Mouse (Mus musculus) heart, postnatal 0 days (tissue): ENCODE measurements at regions not wholly inside any gene's neighbourhood (a gene's known extent, or its start where the extent isn't known, plus 50 kb on each side); places are given as distances from the start of the nearest gene placed in this dataset.

ENCODE experiments used
- ATAC-seq: fragments of 200-750 bp; cut with Nextera tagmentation; 2 replicates; pipeline ENCODE4 v1.8.0; 2017; ENCODE audit warnings: low read depth, moderate number of reproducible peaks, moderate library complexity; ENCODE audit not compliant: insufficient read depth
- DNase-seq: peaks from one replicate; pipeline ENCODE4 v3.0.0-alpha.2; 2016; ENCODE audit warnings: low spot score
- H3K27ac ChIP-seq: fragments of 300-500 bp; sonication (generic); 2 replicates; pipeline ENCODE4 v1.5.1; 2014; ENCODE audit warnings: low read depth, mild to moderate bottlenecking
- H3K27me3 ChIP-seq: fragments of 300-500 bp; sonication (generic); 2 replicates; pipeline ENCODE4 v1.6.1; 2014; ENCODE audit warnings: low read length, mixed read lengths; ENCODE audit not compliant: control insufficient read depth, insufficient read depth
- H3K36me3 ChIP-seq: fragments of 300-500 bp; sonication (generic); replicated peaks from 2 replicates; pipeline ENCODE4 v1.6.1; 2014; ENCODE audit warnings: low read length, mixed read lengths; ENCODE audit not compliant: control insufficient read depth, insufficient read depth
- H3K4me1 ChIP-seq: fragments of 300-500 bp; sonication (generic); 2 replicates; pipeline ENCODE4 v1.6.1; 2014; ENCODE audit warnings: antibody characterized with exemption; ENCODE audit not compliant: control insufficient read depth, insufficient read depth
- H3K4me2 ChIP-seq: fragments of 300-500 bp; sonication (generic); 2 replicates; pipeline ENCODE4 v1.6.1; 2014; ENCODE audit warnings: low read depth, mild to moderate bottlenecking, low read length, moderate library complexity
- H3K4me3 ChIP-seq: fragments of 300-500 bp; sonication (generic); 2 replicates; pipeline ENCODE4 v1.5.1; 2014; ENCODE audit warnings: low read depth, low read length
- H3K9ac ChIP-seq: fragments of 300-500 bp; sonication (generic); replicated peaks from 2 replicates; pipeline ENCODE4 v1.6.1; 2014; ENCODE audit warnings: low read depth, low read length, mixed read lengths
- H3K9me3 ChIP-seq: fragments of 300-500 bp; sonication (generic); replicated peaks from 2 replicates; pipeline ENCODE4 v1.6.1; 2016; ENCODE audit warnings: low read length; ENCODE audit not compliant: control insufficient read depth
- CTCF ChIP-seq: IDR thresholded peaks from 2 replicates; pipeline ENCODE4 v1.5.1; 2016; ENCODE audit warnings: antibody characterized with exemption, control low read depth, low read depth
- EP300 ChIP-seq: IDR thresholded peaks from 2 replicates; pipeline ENCODE4 v1.6.1; 2016; ENCODE audit warnings: antibody characterized with exemption, low read depth
- WGBS: fragments of 180-500 bp; shearing (Covaris S2); extraction: QIAGEN DNeasy Blood & Tissue Kit; methylation state at CpG from one replicate; pipeline ENCODE4 v1.1.7; 2014; 5-methylcytosine and 5-hydroxymethylcytosine counted together

DNA sequence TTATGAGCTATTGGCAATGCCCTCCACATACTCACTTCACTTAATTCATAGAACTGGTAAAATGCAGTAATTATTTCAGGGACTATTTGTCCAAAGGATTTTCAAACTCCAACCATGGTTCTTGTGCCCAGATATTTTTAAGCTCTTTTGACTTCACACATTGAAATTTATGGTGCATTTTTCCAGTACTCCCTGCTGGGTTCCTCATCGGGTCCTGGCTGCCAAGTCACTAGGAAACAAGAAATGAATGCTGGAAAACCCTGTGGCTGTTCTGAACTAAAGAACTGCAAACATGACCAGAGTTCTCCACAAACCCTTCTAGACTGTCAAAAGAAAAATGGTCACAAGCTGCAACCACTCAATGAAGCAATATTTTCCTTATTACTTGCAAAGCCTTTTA lies 221.6 kb upstream of the Zic4 start:
- no peak for DNase-seq
- Histone ChIP-seq H3K4me3 (no peak overlapping the region), H3K9me3 (no peaks in the 10 kb centered on the region), H3K9ac (no peak overlapping the region), H3K4me1 (no peaks in the 10 kb centered on the region), H3K36me3 (no peaks in the 10 kb centered on the region), H3K4me2 (no peak overlapping the region), H3K27ac (no peak overlapping the region), H3K27me3 (no peaks in the 10 kb centered on the region)
- ATAC-seq = no peak
- no peak for TF ChIP-seq EP300
- no peak for TF ChIP-seq CTCF
- 45% methylated on average over 1 of the region's 1 CpGs for WGBS

DNA sequence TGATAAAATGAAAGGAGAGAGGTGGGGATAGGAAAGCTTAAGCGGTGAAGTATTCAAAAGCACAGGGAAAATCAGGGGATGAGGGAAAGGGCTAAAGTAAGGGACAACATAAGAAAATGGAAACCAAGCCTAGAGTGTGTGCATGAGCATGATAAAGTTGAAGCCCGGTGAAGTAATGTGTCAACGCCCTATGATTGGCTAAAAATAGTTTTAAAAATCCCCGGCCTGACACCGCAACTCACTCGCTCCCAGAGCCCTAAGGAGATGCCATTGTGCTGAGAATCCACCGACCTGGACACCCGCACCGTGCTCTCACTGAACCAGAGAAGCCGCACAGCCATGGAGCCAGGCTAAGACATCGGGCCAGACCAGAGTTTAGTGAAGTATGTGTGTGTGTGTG lies 210.3 kb upstream of the Zic4 start:
- DNase-seq (peak; percentile 46), ATAC-seq (peak; percentile 83)
- peak overlapping the region; percentile 39 for H3K4me2 ChIP-seq
- H3K4me1 ChIP-seq = 0 out of 2 replicates have a peak, but pooled peaks cover 3% of the 10 kb centered on the region
- no peak overlapping the region for H3K4me3 ChIP-seq
- no peaks in the 10 kb centered on the region for H3K36me3 ChIP-seq
- no peak overlapping the region for H3K27ac ChIP-seq
- no peaks in the 10 kb centered on the region for H3K27me3 ChIP-seq
- H3K9me3 ChIP-seq = no peaks in the 10 kb centered on the region
- no peak overlapping the region for H3K9ac ChIP-seq
- WGBS = 41% methylated on average over 11 of the region's 11 CpGs
- TF ChIP-seq CTCF = no peak
- TF ChIP-seq EP300 = no peak

DNA sequence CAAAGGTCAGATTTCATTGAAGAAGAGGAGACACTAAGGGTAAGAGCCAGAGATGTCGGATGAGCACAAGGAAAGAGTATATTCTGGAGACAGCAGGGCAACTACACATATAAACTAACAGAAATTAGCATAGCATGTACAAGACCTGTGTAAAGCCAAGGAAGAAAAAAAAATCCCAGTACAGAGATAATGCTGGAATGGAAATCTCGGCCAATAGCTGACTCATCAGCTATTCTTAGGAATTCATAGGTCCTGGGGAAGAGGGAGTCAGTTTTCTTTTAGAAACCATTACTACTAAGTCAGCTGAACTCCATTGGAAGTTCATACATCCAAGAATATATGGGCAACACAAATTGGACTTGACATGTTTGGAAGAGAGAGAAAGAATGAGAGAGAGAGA lies 202.9 kb upstream of the Zic4 start:
- Histone ChIP-seq H3K9me3 (no peaks in the 10 kb centered on the region), H3K27ac (no peak overlapping the region), H3K36me3 (no peaks in the 10 kb centered on the region), H3K4me3 (no peak overlapping the region), H3K27me3 (no peaks in the 10 kb centered on the region), H3K9ac (no peak overlapping the region), H3K4me1 (no peaks in the 10 kb centered on the region), H3K4me2 (no peak overlapping the region)
- DNase-seq (peak; percentile 49), ATAC-seq (peak; percentile 55; the same call in 1 of the 2 replicates)
- 34% methylated on average over 2 of the region's 2 CpGs for WGBS
- TF ChIP-seq CTCF (no peak), EP300 (no peak)

DNA sequence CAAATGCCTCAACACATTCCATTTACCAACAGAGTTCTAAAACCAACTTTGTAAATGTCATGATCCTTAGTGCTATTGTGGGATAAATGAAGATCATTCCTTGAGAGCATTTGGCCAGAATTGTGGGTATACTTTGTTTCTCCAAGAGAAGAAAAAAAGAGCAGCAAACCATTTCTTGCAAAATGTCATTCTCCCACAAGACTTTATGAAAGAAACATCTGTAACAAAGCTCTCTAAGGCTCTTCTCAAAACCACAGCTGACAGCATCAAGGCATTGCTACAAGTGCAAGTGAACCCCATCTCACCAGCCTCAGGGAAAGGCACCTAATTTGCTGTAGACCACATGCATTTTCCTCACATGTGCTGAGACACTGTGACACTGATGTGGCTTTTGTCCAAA lies 194.3 kb upstream of the Zic4 start:
- H3K27me3 ChIP-seq = no peaks in the 10 kb centered on the region
- H3K9ac ChIP-seq = no peak overlapping the region
- H3K27ac ChIP-seq = no peak overlapping the region
- no peak overlapping the region for H3K4me3 ChIP-seq
- no peaks in the 10 kb centered on the region for H3K9me3 ChIP-seq
- H3K4me1 ChIP-seq = no peaks in the 10 kb centered on the region
- DNase-seq (no peak), ATAC-seq (no peak)
- H3K4me2 ChIP-seq = no peak overlapping the region
- TF ChIP-seq EP300 (no peak), CTCF (no peak)
- no peaks in the 10 kb centered on the region for H3K36me3 ChIP-seq

DNA sequence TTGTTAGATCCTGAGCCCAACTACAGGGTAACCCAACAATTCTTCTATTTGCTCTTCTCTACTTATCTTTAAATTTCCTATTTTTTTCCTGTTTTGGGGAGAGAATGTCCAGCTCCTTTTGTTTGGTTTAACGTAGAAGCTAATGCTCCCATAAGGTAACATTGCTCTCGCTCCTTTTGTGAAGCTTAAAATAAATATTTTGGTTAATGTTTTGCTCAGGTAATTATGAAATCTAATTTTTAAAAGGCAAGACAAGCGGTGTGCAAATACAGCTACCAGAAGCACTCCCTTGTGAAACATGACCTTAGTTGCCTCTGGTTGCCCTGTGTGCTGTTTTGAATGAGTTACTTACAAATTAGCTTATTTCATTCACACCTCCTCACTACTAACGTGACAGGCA lies 169.0 kb upstream of the Zic4 start:
- DNase-seq (no peak), ATAC-seq (no peak)
- Histone ChIP-seq H3K4me3 (no peak overlapping the region), H3K9ac (no peak overlapping the region), H3K9me3 (no peaks in the 10 kb centered on the region), H3K4me1 (no peaks in the 10 kb centered on the region), H3K27ac (no peak overlapping the region), H3K4me2 (no peak overlapping the region), H3K27me3 (no peaks in the 10 kb centered on the region), H3K36me3 (no peaks in the 10 kb centered on the region)
- WGBS = 73% methylated on average over 4 of the region's 4 CpGs
- TF ChIP-seq EP300 = no peak
- no peak for TF ChIP-seq CTCF

DNA sequence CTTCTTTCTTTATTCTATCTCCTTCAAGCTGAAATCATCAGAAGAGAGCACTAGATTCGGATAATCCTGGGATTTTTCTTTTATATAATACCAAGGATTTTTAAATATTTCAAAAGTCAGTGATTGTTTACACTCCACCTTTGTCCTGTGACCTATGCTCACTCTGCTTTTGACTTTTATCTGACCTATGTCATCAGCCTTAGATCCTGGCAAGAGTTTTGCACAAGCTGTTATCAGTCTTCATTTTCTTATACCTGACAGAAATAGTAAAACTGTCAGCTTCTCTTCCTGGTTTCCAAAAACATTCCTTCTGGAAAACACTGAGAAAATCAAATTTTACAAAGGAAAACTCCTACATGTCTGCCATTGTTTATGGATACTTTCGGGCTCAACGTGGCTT lies 168.3 kb upstream of the Zic4 start:
- Histone ChIP-seq H3K4me2 (no peak overlapping the region), H3K4me3 (no peak overlapping the region), H3K27ac (no peak overlapping the region), H3K9me3 (no peaks in the 10 kb centered on the region), H3K4me1 (no peaks in the 10 kb centered on the region), H3K9ac (no peak overlapping the region), H3K36me3 (no peaks in the 10 kb centered on the region), H3K27me3 (no peaks in the 10 kb centered on the region)
- TF ChIP-seq EP300 (no peak), CTCF (no peak)
- DNase-seq = no peak
- 70% methylated on average over 3 of the region's 3 CpGs for WGBS
- no peak for ATAC-seq
